Mouse (Mus musculus): ENCODE measurements around the gene Cdh11. TPM values are rescaled to one million over a fixed set of nuclear protein-coding genes. Genes with fewer than 3 reads are reported as not detected.
"Not testable (repeated sequence)": the region's sequence is repeated elsewhere in the genome, so short reads cannot be mapped to it uniquely, and the experiment has no call there.

Gene Cdh11
- total RNA-seq, 2 experiments from 2014 or later, result 0.38 to 0.51 TPM

DNA sequence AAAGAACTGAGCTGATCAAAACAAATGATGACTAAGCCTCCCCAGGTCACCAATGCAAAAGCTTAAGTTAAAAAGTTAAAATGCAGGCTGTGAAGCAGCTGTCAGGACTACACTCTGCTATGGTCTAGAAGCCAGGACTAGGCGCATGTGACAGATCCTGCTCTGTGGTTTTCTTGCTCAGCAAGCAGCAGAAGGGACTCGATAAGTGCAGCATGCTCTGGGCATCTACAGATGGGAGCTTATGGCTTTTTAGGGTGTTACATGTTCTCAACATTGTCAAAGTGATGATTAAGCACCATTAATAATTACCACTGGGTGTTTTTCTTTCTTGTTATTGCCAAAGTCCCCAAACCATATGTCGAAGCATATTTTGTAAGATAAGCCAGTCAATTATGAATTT, 59.9 kb downstream of the Cdh11 start:
- no peak for ATAC-seq (replicated peaks; ENCODE audit: low FRiP score, poor library complexity, severe bottlenecking)

- ATAC-seq (replicated peaks; ENCODE audit: low FRiP score, poor library complexity, severe bottlenecking), result no peak
These were observed 69.5 kb downstream of the Cdh11 start for GRCm38 (mm10) chr8:102715956-102716355.

- no peak for ATAC-seq (replicated peaks; ENCODE audit: low FRiP score, poor library complexity, severe bottlenecking)
These were observed 78.1 kb downstream of the Cdh11 start for GRCm38 (mm10) chr8:102707305-102707704.

- ATAC-seq (replicated peaks; ENCODE audit: low FRiP score, poor library complexity, severe bottlenecking), result no peak
These were observed 80.0 kb downstream of the Cdh11 start for GRCm38 (mm10) chr8:102705376-102705905.

GRCm38 (mm10) chr8:102700245-102700644, 85.2 kb downstream of the Cdh11 start:
- no peak for ATAC-seq (replicated peaks; ENCODE audit: low FRiP score, poor library complexity, severe bottlenecking)

- ATAC-seq (replicated peaks; ENCODE audit: low FRiP score, poor library complexity, severe bottlenecking), result no peak
These were observed 87.1 kb downstream of the Cdh11 start for GRCm38 (mm10) chr8:102698232-102698837.

GRCm38 (mm10) chr8:102693465-102693864, 92.0 kb downstream of the Cdh11 start:
- no peak for ATAC-seq (replicated peaks; ENCODE audit: low FRiP score, poor library complexity, severe bottlenecking)

- not testable (repeated sequence) for ATAC-seq (replicated peaks; ENCODE audit: low FRiP score, poor library complexity, severe bottlenecking)
These were observed 100.0 kb downstream of the Cdh11 start for GRCm38 (mm10) chr8:102685491-102685890.

- no peak for ATAC-seq (replicated peaks; ENCODE audit: low FRiP score, poor library complexity, severe bottlenecking)
These were observed 100.4 kb downstream of the Cdh11 start for GRCm38 (mm10) chr8:102685023-102685422.

GRCm38 (mm10) chr8:102677148-102677547, 108.3 kb downstream of the Cdh11 start:
- ATAC-seq (replicated peaks; ENCODE audit: low FRiP score, poor library complexity, severe bottlenecking), result no peak

DNA sequence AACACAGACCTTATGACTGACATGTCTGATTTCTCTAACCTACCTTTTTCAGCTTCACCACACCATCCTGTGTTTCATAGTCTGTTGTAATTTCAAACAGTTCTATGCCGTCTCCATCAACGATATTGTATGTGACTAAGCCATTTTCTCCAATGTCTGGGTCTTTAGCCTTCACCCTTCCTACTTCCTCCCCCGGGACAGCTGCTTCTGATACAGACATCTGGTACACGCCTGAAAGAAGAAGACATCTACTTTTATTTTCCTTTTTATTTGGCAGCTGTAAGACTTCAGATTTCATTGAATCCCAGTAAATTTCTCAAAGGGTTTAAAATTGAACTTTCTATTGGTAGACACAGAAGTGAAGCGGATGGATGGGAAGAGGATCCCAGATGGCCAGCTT, 120.9 kb downstream of the Cdh11 start:
- not testable (repeated sequence) for ATAC-seq (replicated peaks; ENCODE audit: low FRiP score, poor library complexity, severe bottlenecking)

DNA sequence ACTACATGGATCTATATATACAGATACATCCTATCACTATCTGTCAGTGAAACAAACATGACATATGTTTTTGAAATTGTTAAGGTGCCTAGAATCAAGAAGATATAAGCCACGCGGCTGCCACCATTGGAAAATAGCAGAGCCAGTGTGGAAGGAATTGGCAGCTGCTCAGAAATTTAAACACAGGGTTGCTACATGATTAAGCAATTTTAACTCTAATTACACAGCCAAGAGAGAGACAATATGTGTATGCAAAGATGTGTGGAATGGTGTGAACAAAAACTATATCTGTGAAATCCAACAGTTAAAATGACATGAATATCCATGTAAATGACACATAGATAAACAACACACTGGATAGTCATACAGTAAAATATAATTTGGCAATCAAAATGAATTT, 128.9 kb downstream of the Cdh11 start:
- no peak for ATAC-seq (replicated peaks; ENCODE audit: low FRiP score, poor library complexity, severe bottlenecking)

GRCm38 (mm10) chr8:102651964-102652363, 133.5 kb downstream of the Cdh11 start:
- no peak for ATAC-seq (replicated peaks; ENCODE audit: low FRiP score, poor library complexity, severe bottlenecking)

DNA sequence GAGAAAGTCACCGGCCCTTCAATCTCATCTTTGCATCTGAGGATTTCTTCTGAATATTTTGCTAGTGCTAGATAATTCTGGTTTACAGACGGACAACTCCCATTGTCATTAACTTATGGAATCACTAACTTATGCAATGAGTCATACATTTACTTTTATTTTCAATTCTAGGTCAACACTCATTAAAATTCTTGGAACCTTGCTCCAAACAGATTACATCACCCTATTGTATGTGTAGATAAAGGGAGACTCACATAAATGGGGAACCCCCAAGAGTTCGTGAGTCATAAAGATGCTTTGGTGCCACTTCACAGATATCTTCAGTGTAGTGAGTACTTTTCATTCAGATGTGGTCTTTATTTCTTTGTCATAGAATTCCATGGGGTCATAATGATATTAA, 158.3 kb downstream of the Cdh11 start:
- ATAC-seq (replicated peaks; ENCODE audit: low FRiP score, poor library complexity, severe bottlenecking), result no peak

DNA sequence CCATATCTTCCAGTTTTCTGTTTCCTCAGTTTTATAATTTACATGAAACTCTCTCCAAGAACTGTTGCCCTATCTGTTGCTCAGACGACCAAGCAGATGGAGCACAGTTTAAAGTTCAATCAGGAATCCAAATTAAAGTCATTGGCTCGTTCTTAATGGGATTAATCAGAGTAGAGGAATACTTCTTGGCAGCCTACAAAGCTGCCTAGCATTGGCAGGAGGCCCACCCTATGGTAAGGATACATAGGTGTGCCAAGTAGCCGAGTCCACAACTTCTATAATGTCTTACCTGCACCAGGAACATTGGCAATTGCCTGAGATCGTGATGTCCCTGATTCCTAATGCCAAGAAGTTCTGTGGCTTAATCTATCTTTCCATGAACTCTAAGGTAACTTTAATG, 173.3 kb downstream of the Cdh11 start:
- ATAC-seq (replicated peaks; ENCODE audit: low FRiP score, poor library complexity, severe bottlenecking), result no peak

DNA sequence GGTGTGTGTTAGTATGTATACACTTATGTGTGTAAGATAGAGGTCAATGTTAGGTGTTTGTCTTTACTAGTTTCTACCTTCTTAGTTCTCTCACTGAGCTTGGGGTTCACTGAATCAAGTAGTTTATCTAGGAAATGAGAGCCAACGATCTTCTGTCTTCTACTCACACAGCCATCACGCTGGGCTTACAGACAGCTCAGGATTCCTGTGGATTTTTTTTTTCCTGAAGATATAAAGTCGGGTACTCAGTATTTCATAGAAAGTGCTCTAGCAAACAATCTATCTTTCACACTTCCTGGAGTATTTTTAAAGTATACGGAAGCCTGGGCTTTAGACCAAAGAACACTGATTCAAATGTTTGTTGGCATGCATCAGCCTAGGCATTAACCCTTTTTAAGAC, 184.1 kb downstream of the Cdh11 start:
- no peak for ATAC-seq (replicated peaks; ENCODE audit: low FRiP score, poor library complexity, severe bottlenecking)

DNA sequence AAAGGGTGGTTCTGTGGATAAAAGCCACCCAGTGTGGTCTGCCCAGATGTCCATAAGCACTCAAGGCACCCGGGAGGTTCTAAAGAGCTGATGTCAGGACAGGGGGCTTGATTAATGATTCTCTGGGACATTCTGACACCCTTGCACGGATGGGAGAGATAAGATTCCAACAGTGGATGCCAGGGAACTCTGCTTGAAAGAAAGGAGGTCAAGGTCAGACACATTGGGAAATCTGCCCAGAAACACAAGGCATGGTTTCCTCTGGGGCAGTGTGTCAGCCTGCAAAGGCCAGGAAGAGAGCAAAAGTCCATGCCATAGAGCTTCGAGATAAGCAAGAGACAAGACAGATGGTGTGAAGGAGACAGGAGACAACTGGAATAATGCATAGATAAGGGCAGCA, 188.9 kb downstream of the Cdh11 start:
- ATAC-seq (replicated peaks; ENCODE audit: low FRiP score, poor library complexity, severe bottlenecking), result no peak

- no peak for ATAC-seq (replicated peaks; ENCODE audit: low FRiP score, poor library complexity, severe bottlenecking)
These were observed 191.5 kb downstream of the Cdh11 start for GRCm38 (mm10) chr8:102593899-102594298.

Measured in erythroblast, adult 5-6 weeks (primary cell).